1 mouse cellular context compared by ENCODE assay signal in genomic region chr6:124744755-124745321, GRCm38 (mm10).
TF ChIP-seq lines count a peak whose summit lies in the region.

No protein-coding gene starts in this region.

TF ChIP-seq in CH12.LX, 34 proteins besides CTCF, POLR2A, EP300 and RAD21:
- TF ChIP-seq IRF4 (IDR thresholded peaks at IDR 0.05; ENCODE audit: low read depth, low read length) (no peak), RCOR1 (conservative IDR thresholded peaks at IDR 0.05; ENCODE audit: low read depth, low read length) (no peak), ZMIZ1 (IDR thresholded peaks at IDR 0.05; ENCODE audit: low read depth, low read length) (no peak), BHLHE40 (IDR thresholded peaks at IDR 0.05; ENCODE audit: low read depth, low read length) (peak; percentile 49; the same call in 1 of the 2 replicates), MEF2A (IDR thresholded peaks at IDR 0.05; ENCODE audit: borderline replicate concordance, low read depth, low read length) (no peak), UBTF (IDR thresholded peaks at IDR 0.05; ENCODE audit: low read depth, low read length) (0 out of 2 replicates have a peak, but pooled peaks have one; percentile 26), GABPA (IDR thresholded peaks at IDR 0.05; ENCODE audit: insufficient replicate concordance, low read depth, low read length) (no peak), NELFE (IDR thresholded peaks at IDR 0.05; ENCODE audit: low read depth, low read length) (no peak)
